Mouse (Mus musculus) retina, embryonic 14.5 days (tissue): ENCODE measurements at regions not wholly inside any gene's neighbourhood (a gene's known extent, or its start where the extent isn't known, plus 50 kb on each side); places are given as distances from the start of the nearest gene placed in this dataset.
A peak's percentile ranks its signal among the peaks of the same experiment; 100 is the strongest.

Experiments
- DNase-seq: peaks from one replicate; pipeline ENCODE4 v3.0.0-alpha.2; 2015; ENCODE audit warnings: low spot score

DNA sequence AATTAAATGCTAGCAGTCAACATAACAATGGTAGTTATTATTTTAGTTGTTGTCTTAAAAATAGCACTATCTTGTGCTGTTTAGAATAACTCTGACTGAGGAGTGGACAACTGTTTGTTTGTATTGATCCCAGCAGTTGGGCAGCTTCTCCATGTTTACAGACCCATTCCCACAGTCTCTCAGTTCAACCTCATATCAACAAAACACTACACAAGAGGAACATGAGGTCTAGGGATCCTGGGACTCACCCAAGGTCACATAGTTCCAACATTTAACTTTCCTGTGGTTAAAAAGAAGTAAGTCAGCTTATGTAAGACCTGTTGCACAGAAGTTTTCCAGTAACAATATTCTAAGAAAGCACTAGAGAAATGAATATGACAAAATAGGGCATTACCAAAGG is 203.0 kb upstream of the Usp24 start:
- DNase-seq = no peak

GRCm38 (mm10) chr4:106113747-106114146 is 202.3 kb upstream of the Usp24 start:
- DNase-seq = no peak

- DNase-seq = no peak
These were observed 199.4 kb upstream of the Usp24 start for GRCm38 (mm10) chr4:106116611-106117010.

DNA sequence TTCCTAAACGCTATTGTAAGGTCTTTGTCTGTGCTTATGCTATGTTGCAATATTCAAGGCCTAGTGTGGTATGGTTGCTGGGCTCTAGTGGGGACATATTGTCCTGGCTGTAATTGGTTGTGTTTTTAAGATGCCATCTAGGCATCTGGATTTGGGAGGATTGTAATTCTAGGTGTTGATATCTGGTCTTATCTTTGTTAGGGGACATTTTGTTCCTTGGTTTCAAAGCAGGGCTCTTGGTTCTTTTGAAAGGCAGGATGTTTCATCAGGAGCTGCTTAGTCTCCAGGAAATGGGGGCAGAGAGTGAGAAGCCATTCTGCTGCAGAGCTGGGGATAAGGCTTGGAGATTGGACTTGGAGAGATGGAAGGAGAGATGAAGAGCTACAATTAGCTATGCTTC is 194.7 kb upstream of the Usp24 start:
- no peak for DNase-seq

GRCm38 (mm10) chr4:106123038-106123654 is 192.9 kb upstream of the Usp24 start:
- no peak for DNase-seq

DNA sequence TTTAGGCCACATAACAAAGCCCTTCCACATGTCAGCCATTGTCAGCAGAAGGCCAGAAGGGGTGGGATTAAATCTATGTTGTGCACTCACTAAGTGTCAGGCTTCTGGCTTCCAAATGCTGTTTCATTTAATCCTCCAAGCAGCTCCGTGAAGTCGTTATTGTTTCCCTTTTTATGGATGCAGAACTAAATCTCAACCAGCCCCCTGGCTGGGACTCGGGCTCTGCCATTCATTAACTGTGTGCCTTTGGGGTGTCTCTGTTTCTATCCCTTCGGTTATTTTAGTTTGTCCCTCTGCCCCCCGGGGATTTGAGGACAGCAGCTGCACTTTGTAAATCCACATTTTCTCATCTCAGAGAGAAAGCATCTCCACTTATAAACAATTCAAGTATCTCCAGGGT is 188.8 kb upstream of the Usp24 start:
- DNase-seq = no peak

DNA sequence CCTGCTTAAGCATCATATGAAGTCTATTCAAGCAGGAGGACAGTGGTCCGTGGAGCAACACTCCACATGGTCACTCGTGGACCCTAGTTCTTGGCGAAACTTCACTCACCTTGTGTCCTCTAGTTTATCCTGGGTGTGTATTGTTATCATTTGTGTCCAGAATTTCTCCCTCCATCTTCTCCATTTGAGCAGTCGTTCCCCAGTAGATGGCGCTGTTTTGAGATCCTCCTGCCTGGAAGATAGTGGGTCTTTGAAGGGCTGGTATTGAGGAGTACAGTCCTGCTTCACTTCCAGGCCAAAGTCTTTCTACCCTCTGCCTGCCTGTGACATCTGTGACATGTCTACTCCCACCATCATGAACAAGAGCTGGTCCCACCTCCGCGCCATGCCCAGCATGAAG is 188.4 kb upstream of the Usp24 start:
- DNase-seq = peak; percentile 71

DNA sequence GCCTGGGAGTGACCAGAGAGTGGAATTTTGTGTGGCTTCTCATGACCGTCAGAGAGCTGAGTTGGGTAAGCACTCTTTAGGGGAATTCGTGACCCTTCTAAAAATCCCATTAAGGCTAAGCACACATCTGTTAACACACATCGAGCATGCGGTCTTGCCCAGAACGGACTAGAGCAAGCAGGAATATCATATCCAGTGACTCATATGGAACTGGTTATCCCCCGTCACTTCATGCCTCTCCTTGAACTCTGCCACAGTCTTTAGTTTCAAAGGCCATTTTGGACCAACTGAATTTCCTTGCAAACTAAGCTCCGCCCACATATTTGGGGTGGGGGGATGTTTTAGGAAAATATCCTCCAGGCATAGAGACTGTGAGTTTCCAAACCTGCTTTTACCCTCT is 186.7 kb upstream of the Usp24 start:
- no peak for DNase-seq

- DNase-seq = no peak
These were observed 186.2 kb upstream of the Usp24 start for GRCm38 (mm10) chr4:106129803-106130202.

DNA sequence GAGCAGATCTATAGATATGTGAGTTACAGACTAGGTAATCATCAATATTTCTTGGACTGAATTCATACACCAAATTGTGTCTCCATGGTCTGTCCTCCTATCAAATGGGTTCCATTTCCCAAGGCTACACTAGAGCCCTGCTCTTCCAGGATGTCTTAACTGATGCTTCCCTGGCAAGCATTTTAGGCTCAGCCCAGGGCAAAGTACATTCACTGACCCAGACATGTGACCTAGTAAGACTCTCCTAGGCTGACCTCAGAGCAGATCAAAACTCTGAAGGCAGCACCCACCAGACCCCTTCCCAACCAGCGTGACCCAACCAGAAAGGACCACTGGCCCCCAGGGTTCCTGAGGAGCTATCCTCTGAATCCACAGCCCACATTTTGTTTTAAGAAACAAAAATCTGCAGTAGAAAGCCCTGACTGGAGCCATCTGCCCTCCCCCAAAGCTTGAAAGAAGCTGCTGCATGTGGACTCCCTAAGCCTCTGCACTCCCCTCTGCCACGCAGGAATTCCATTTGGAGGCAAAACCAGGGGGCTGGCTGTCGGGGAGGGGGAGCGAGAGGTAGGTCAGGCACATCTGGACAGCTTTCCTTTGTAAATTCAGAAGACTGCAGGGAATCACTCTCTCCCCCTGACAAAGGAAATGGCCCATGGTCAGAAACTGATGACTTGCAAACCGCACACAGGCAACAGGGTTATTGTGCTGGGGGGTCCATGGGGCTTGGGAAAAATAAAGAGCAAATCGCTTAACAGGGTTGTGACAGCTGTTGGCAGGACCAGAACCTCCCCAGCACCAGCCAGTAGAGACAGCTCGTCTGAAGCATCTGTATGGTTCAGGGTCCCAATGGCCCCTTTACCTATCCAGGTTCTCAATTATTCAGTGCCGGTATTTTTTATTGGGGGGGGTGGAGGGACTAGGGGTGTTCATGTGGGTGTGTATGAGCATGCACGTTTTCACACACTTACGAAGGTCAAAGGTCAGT is 182.0 kb upstream of the Usp24 start:
- DNase-seq = no peak

DNA sequence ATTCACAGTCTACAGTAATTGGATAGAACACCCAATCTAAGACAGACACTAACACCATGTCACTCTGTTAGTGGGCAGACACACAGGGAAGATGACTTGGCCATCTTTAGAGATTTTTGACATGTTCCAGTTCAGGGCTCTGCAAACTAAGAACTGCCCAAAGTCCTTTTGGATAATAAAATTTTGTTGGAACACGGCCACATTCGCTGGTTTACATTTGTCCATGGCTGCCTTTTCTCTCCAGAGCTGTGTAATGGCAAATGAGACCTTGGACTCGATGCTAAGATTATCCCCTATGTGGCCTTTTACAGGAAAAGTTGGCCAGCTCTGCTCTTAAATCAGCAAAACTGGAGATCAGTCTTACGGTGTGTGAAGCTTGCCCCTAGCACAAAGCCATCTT is 173.3 kb upstream of the Usp24 start:
- no peak for DNase-seq

- DNase-seq = no peak
These were observed 171.5 kb upstream of the Usp24 start for GRCm38 (mm10) chr4:106144351-106145116.

DNA sequence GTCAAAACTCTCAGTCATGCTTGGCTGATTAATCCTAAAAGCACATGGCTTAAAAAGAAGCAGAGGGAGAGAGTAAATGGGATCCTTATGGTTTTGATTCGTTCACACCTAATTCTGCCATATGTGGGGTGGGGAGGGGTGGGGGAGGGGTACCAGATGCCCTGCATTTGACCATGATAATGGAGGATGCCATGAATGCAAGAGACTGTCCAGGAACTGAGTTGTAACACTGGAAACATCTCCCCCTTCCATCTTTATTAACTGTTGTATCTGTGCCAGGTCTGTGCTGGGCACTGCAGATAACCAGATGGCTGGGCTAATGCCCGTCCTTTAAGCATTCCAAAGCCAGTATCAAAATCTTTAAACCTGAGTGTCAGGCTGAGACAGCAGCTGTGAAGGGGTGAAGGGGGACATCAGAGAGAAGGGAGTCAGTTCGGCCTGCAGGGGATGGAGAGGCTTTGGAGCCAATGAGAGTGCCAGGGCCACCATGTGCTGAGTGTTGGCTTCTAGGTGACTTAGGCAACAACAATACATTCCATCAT is 169.0 kb upstream of the Usp24 start:
- no peak for DNase-seq

DNA sequence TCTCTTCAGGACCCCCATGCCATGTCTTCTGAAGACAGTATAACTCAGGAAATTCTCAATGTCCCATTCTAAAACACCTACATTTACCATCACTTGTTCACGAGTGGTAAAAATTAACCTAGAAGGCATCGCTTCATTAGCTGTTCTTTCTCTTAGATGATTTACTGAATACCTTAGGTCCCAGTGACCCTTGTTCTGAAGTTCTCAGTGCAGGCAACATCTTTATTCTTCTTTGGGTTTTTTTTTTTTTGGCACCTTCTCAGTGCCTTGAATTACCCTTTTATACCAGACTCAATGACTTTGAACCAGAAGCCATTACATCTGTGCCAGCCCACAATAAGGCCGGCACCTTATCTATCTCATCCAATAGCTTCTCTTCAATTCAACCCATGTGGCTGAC is 167.1 kb upstream of the Usp24 start:
- DNase-seq = no peak

- no peak for DNase-seq
These were observed 166.5 kb upstream of the Usp24 start for GRCm38 (mm10) chr4:106149471-106150048.

- DNase-seq = no peak
These were observed 165.2 kb upstream of the Usp24 start for GRCm38 (mm10) chr4:106150775-106151174.

DNA sequence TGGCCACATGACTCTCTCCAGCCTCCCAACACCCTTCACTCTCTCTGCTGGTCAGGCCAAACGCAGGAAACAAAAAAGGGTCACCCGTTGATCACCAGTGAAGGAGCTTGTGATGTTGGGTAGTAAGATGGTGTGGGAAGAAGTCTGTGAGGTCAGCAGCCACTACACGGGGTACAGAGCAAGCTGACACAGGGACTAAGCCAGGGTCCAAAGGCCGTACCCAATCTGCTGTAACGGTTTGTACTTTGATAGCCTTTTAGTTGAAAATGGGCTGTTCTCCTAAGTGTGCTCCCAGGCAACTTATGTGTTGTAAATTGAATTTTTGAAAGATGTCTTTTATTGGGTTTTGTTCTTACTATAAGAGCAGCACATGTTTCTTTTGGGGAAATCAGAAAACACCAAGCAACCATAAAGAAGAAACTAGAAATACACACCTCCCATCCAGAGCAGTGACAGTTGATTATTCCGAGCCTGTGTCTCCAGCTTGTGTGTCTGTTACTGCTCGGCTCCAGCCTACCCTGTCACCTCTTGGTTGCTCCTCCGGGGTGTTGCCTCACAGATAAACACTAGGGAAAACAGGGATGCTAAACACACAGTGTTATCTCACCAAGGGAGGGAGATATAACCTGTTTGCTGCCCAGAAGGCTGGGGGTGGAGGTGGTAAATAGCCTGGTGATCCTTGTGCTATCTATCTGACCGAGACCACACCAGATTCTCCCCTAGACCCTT is 158.4 kb upstream of the Usp24 start:
- DNase-seq = no peak

DNA sequence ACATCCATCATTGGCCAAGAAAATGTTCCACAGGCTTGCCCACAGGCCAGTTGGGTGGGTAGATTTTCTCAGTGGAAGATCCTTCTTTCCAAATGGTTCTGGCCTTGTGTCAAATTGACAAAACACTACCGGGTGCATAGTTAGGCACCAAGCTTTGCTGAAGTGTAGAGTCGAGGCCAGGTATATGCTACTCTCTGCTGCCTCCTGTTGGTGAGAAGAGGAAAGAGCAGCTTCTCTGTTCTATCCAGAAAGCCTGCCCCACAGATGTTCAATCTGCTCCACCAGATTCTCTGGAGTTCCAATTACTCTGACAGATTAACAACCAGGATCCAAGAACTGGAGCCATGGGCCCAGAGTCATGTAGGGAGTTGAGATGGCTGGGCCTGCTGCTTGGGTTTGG is 154.4 kb upstream of the Usp24 start:
- peak; percentile 41 for DNase-seq

GRCm38 (mm10) chr4:106162551-106162950 is 153.5 kb upstream of the Usp24 start:
- no peak for DNase-seq

DNA sequence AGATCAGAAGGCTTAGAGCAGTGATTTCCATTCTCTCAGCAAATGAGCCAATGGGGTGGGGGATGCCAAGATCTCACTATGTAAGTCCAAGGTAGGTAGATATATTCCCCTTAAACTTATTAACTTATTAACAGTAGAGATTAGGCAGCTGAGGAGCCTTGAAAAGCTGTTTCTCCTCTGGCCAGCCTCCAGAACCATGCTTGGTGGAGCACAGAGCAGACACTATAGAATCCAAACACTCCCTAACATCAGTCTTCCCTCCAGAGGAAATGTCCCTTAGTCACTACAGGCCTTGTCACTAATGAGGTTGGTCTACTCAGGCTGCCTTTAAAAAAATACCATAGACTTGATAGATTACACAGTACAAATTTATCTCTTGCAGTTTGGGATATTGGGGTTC is 152.8 kb upstream of the Usp24 start:
- no peak for DNase-seq

GRCm38 (mm10) chr4:106167716-106168115 is 148.3 kb upstream of the Usp24 start:
- no peak for DNase-seq
